Mouse (Mus musculus): ENCODE measurements at regions not wholly inside any gene's neighbourhood (a gene's known extent, or its start where the extent isn't known, plus 50 kb on each side); places are given as distances from the start of the nearest gene placed in this dataset.
A peak's percentile ranks its signal among the peaks of the same experiment; 100 is the strongest.

DNA sequence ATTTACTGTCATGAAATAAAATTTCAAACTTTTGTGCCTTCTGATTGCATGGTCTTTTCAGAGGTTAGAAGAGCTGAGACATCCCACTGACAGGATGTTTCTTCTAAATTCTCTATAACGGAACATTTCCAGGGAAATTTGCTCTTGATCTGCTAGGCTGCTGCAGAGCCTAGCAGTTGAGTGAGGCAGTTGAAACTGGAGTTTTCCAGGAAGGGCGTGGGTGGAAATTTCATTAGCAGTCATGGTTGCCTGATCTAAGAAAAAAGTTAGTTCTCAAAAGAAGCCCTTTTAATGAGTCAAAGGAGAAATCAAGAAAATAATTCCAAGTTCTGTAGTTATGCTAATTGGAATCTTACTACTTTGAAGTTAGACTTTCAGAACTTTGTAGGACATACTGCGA lies 455.7 kb upstream of the Syt1 start:
- Histone ChIP-seq H3K27ac (no peak overlapping the region), H3K4me3 (no peak overlapping the region)
- intact Hi-C loops (cut with DNase I), result no loop called here
- TF ChIP-seq CTCF (IDR thresholded peaks at IDR 0.05), result no peak
- no peak for DNase-seq (ENCODE audit: extremely low spot score in 1 of 2, low spot score in 2 of 2)

DNA sequence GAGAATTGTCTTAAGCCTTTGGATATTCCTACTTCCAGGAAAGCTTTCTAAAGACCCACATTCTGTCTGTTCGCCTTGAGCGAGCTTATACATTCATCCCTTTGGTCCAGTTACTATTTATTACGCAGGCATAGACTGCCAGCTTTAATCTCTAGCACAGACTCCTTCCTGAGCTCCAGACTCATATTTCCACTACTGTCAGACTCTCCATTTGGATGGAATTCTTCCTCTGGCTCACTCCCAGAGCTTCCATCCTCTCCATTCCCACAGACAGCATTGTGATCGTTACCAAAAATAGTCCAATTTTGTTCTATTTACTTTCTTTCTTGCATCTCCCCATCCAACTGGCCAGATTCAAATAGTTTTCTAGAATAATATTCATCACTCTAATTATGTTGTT lies 420.3 kb upstream of the Syt1 start:
- DNase-seq (ENCODE audit: extremely low spot score in 1 of 2, low spot score in 2 of 2), result no peak
- no peak overlapping the region for H3K4me3 ChIP-seq

DNA sequence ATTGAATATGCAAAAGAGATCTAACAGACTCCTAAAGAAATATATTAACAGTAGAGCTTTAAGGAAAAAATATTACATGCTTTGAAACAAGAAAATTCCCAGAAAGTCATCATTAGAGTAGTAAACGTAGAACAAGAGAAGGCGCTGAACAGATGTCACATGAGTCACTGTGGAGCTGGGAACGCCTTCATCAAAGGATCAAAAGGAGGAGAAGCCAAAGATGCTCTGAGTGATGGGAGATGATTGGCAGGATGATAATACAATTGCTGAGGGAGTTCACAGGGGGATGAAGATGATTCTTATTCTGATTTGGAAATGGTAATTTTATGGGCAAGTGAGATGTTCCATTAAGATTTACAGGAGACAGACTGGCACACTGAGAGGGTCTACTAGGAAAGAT lies 417.1 kb upstream of the Syt1 start:
- intact Hi-C loops (cut with DNase I), result no loop called here
- DNase-seq (ENCODE audit: extremely low spot score in 1 of 2, low spot score in 2 of 2), result no peak
- TF ChIP-seq CTCF (IDR thresholded peaks at IDR 0.05), result no peak
- H3K27ac ChIP-seq, result no peak overlapping the region
- no peak overlapping the region for H3K4me3 ChIP-seq

More for the DNA sequence above, 420.3 kb upstream of the Syt1 start:
- TF ChIP-seq CTCF (IDR thresholded peaks at IDR 0.05), result no peak
- intact Hi-C loops (cut with DNase I), result no loop called here
- no peak overlapping the region for H3K27ac ChIP-seq

DNA sequence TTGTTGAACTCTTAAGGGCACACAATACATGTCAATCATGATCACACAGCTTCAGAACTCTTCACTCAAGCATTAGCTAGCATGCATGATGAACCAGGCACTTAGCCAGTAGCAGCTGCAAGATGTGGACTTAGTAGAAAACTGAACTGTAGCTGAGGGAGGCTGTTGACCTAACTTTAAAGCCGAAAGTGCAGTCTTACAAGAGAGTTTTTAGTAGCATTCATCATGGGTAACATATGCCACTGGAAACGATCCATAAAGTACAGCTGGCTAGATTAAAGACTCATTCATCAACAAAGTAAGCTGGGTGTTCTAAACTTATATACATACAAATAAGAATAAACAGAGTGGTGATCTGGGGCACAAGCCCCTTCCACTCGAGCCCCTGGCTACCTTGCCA lies 396.2 kb upstream of the Syt1 start:
- DNase-seq (ENCODE audit: extremely low spot score in 1 of 2, low spot score in 2 of 2), result no peak
- Histone ChIP-seq H3K27ac (no peak overlapping the region), H3K4me3 (no peak overlapping the region)
- TF ChIP-seq CTCF (IDR thresholded peaks at IDR 0.05), result no peak
- intact Hi-C loops (cut with DNase I), result no loop called here

DNA sequence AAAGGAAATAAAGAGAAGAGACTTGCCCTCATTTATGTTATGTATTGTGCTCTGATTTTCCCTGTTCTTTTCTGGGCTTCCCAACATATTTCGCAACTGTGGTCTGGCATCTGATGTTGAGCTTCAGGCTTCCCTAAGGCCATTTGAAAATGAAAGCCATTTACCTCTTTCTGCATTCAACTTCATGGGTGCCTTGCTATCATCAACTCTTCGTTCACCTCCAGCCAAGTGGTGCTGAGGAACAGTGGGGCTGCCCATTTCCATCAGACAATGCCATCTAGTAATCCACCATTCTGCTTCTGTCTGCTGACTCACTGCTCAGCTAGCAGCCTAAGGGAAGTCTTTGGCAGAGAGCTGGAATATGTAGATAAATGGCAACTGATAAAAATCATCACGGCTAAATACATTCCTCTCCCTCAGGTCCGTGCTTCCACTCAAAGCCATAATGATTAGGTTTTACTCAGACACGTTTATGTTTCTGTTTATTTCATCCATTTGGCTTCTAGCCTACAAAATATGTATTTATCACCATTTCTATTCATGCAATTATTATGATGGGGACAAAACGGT lies 394.4 kb upstream of the Syt1 start:
- H3K4me3 ChIP-seq, result no peak overlapping the region
- intact Hi-C loops (cut with DNase I), result no loop called here
- DNase-seq (ENCODE audit: extremely low spot score in 1 of 2, low spot score in 2 of 2), result no peak
- TF ChIP-seq CTCF (IDR thresholded peaks at IDR 0.05), result no peak
- H3K27ac ChIP-seq, result no peak overlapping the region

DNA sequence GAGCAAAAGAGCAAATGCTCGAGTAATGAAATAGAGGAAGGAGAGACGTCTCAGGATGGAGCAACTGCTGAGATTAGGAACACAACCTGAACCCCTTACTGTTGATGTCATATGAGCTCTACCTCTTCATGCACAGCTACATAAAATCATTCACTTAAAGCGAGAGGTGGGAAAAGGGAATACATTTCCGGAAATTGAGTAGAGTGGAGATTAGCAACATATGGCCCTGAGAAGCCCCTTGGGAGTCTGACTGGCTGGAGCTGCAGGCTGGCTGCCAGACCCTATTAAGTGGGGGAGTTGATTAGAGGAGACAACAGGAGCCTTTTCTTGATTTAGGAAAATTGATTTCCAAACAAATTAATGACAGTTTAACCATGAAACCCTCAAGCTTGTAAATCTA lies 373.0 kb upstream of the Syt1 start:
- H3K4me3 ChIP-seq, result no peak overlapping the region
- intact Hi-C loops (cut with DNase I), result no loop called here
- TF ChIP-seq CTCF (IDR thresholded peaks at IDR 0.05), result no peak
- H3K27ac ChIP-seq, result no peak overlapping the region
- DNase-seq (ENCODE audit: extremely low spot score in 1 of 2, low spot score in 2 of 2), result no peak

DNA sequence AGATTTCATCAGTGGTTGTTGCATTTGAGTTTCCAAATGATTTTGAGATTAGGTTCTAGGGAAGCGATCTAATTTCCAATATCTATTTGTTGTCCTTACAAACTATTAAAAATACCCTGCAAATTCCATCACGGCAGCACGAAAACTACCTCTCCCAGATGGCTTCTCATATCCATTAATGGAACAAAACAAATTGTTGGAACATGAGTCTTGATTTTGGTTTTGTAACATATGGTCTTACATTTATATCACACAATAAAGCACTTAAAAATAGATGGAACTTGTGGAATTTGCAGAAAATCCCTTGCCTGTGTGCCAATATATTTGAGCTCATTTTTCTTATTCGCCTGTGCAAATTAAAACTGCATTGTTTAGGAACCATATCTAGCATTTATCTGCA lies 368.1 kb upstream of the Syt1 start:
- DNase-seq (ENCODE audit: extremely low spot score in 1 of 2, low spot score in 2 of 2), result no peak
- Histone ChIP-seq H3K27ac (no peak overlapping the region; the same call in 1 of the 2 replicates), H3K4me3 (no peak overlapping the region)
- intact Hi-C loops (cut with DNase I), result no loop called here
- no peak for TF ChIP-seq CTCF (IDR thresholded peaks at IDR 0.05)

DNA sequence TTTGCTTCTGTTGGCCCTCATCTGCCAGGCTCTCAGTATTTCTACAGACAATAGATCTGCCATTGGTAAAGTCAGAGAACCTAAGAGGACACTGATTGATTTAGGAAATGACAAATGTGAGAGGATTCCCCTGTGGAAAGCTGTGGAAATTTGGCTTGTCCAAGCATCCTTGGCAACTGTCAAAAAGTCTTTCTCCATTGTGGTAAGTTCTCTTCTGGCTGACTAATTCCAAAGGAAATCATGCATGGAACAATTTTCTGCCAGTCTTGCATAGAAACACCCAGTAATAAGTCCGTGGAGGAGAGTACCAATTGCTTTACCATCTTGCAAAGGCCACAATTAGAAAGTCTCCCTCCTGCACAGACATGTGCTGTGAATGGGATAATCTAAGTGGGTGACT lies 349.4 kb upstream of the Syt1 start:
- Histone ChIP-seq H3K27ac (no peak overlapping the region), H3K4me3 (no peak overlapping the region)
- intact Hi-C loops (cut with DNase I), result no loop called here
- DNase-seq (ENCODE audit: extremely low spot score in 1 of 2, low spot score in 2 of 2), result no peak
- TF ChIP-seq CTCF (IDR thresholded peaks at IDR 0.05), result no peak

DNA sequence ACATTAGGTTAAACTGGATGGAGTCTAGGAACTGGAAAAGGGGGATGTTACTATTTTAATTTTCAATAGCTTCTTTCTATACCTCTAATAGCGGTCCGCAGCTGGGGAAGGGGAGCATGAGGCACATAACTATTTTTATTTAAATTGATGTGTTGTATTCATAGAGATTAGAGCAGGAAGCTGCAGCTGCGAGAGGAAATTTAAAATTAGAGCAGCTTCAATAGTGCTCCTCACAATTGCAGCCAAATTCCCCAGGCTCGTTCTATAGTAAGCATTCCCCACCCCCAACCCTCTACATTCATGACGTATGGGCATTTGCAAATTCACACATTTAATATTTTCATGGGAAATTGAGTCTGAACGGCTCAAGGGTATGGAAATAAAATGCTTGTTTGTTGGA lies 348.0 kb upstream of the Syt1 start:
- no peak for DNase-seq (ENCODE audit: extremely low spot score in 1 of 2, low spot score in 2 of 2)

DNA sequence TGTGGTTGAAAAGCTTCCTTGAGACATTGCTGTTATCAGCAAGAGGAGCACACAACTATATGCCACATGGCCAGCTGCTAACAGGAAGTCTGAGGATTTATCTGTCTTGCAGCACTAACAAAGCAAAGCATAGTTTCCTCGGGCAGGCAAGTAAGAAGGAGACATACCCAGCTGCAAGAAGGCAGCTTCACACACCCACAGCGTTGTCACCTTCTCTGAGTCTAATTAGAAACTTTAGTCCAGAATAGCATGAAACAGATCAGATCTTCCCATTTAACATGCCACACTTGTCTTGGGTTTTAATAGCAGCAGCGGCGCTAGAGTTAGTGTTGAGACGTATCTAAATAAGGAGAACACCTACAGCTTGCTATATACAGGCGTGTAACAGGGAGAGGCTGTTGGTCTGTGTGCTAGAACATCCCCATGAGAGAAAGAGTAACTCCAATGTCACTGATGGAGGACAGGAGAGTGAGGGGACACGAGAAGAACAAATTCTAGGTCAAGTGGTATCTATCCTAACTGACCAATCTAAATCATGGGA lies 322.1 kb upstream of the Syt1 start:
- peak; percentile 34 to 38 for DNase-seq (ENCODE audit: extremely low spot score in 1 of 2, low spot score in 2 of 2)
- intact Hi-C loops (cut with DNase I), result loop anchor here (1.0 to 10.0 kb wide), 3 partner anchors 310 to 372 kb away; partner anchors contain the start of gene Syt1
- Histone ChIP-seq H3K27ac (peak overlapping the region; percentile 74), H3K4me3 (no peak overlapping the region)
- TF ChIP-seq CTCF (IDR thresholded peaks at IDR 0.05), result no peak

More for the DNA sequence above, 348.0 kb upstream of the Syt1 start:
- Histone ChIP-seq H3K27ac (peak overlapping the region; percentile 16), H3K4me3 (no peak overlapping the region)
- intact Hi-C loops (cut with DNase I), result no loop called here
- no peak for TF ChIP-seq CTCF (IDR thresholded peaks at IDR 0.05)

DNA sequence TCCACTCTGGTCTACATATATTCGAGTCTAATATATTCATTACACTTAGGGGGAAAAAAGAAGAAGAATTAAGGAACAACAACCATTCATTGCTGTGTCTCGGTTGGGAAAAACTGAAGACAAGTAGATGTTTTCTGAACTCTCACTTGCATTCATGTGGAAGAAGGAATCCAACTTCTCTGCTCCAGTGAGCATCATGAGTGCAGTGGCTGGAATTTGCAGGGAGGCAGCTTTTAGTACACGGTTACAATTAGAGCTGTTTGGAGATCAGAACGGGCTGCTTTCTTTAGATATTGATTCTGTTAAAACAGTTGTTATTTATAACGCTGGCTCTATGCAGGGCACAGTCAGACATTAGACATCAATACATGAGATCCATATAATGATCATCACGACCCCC lies 298.5 kb upstream of the Syt1 start:
- DNase-seq (ENCODE audit: extremely low spot score in 1 of 2, low spot score in 2 of 2), result no peak
- TF ChIP-seq CTCF (IDR thresholded peaks at IDR 0.05), result no peak
- intact Hi-C loops (cut with DNase I), result no loop called here
- Histone ChIP-seq H3K4me3 (no peak overlapping the region), H3K27ac (no peak overlapping the region)

DNA sequence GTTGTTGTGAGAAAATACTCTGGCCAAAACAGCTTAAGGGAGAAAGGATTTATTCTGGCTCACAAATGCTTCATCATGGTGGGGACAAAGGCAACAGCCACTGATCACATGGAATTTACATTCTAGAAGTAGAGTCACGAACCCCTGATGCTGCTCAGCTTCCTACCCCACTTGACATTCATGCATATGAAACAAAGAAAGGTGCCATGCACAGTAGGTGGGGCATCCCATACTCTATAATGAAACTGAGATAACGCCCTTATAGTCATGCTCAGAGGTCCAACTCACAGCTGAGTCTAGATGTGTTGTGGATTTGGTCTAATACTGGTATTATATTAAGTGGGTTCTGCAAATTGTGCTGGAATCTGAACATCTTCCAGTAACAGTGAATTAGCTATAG lies 289.4 kb upstream of the Syt1 start:
- no peak overlapping the region for H3K27ac ChIP-seq
- DNase-seq (ENCODE audit: extremely low spot score in 1 of 2, low spot score in 2 of 2), result no peak
- intact Hi-C loops (cut with DNase I), result no loop called here
- TF ChIP-seq CTCF (IDR thresholded peaks at IDR 0.05), result no peak
- no peak overlapping the region for H3K4me3 ChIP-seq

DNA sequence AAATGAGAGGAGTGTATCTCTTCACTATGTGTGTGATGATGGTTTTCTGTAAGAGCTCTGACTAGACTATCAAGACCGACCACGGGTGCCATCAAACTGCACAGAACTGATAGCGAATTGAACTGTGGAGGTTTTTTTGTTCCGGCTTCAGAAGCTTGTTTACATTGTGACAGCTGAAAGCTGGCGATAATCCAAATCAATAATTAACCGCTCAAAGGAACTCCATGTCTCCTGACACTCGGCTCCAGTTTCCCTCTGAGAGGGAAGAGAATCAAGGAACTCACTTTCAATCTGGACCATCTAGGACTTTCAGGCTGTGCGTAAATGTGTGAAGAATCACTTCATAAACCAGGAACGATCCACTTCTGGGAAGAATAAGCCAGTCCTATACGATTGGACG lies 289.0 kb upstream of the Syt1 start:
- H3K4me3 ChIP-seq, result no peak overlapping the region
- DNase-seq (ENCODE audit: extremely low spot score in 1 of 2, low spot score in 2 of 2), result no peak
- no peak overlapping the region for H3K27ac ChIP-seq
- intact Hi-C loops (cut with DNase I), result no loop called here
- no peak for TF ChIP-seq CTCF (IDR thresholded peaks at IDR 0.05)
